In genomic region chr8:70376275-70376741, GRCm38 (mm10) we compare ENCODE assay signal across 9 mouse cellular contexts. TPM values are rescaled to one million over a fixed set of nuclear protein-coding genes. Genes with fewer than 3 reads are reported as not detected.
A peak's percentile ranks its signal among the peaks of the same experiment; 100 is the strongest.
DNase-seq lines count a peak whose midpoint lies in the region; ATAC-seq and TF ChIP-seq lines count a peak whose summit lies in the region.
"Had no signal": no experiment of that assay in that cellular context is flagged by ENCODE, and none has a peak within 500 bp of the region (broad histone marks: within the 10 kb centered on the region; RNA-seq: fewer than 3 reads in every experiment).

No protein-coding gene starts in this region.

- H3K4me2 ChIP-seq in heart, embryonic 11.5 days, result peak overlapping the region; percentile 39
- peak overlapping the region; percentile 7; the same call in 1 of the 2 replicates for H3K4me2 ChIP-seq in hindbrain, embryonic 14.5 days (replicated peaks)

- in situ Hi-C loops in ES-E14 (cut with MboI; ENCODE audit: low sequenced_read_pairs in 2 of 2, unreplicated experiment in 2 of 2), result no loop called here

- peak overlapping the region; percentile 28 for H3K4me3 ChIP-seq in heart, embryonic 11.5 days (ENCODE audit: low read depth, low read length)
- peak overlapping the region; percentile 17 to 26; a peak in 2 of 4 replicates for H3K4me3 ChIP-seq in ES-E14 (ENCODE audit: insufficient read depth in 1 of 2, low read depth in 1 of 2, low read length in 2 of 2, poor library complexity in 1 of 2, severe bottlenecking in 1 of 2)
- H3K4me3 ChIP-seq in hindbrain, embryonic 14.5 days (replicated peaks; ENCODE audit: low read length), result peak overlapping the region; percentile 5; the same call in 1 of the 2 replicates

- intact Hi-C loops in left cerebral cortex, postnatal 36 days (cut with DNase I), result no loop called here

- WGBS in heart, embryonic 11.5 days (ENCODE audit: insufficient replicate concordance), result 8% methylated on average over 37 of the region's 37 CpGs
- 8% methylated on average over 37 of the region's 37 CpGs for WGBS in hindbrain, embryonic 14.5 days

- peaks cover 80% of the 10 kb centered on the region for H3K27me3 ChIP-seq in heart, embryonic 11.5 days (ENCODE audit: control insufficient read depth, insufficient read depth, low read length)
- H3K27me3 ChIP-seq in hindbrain, embryonic 14.5 days (ENCODE audit: control insufficient read depth, insufficient read depth, low read length), result peaks cover 82% of the 10 kb centered on the region
- H3K27me3 ChIP-seq: Patski had no signal

- peaks cover 22% of the 10 kb centered on the region for H3K4me1 ChIP-seq in heart, embryonic 11.5 days (ENCODE audit: control insufficient read depth, insufficient read depth, low read length)
- peaks cover 0 to 20% of the 10 kb centered on the region in 2 experiments; a peak in 1 of 4 replicates for H3K4me1 ChIP-seq in ES-E14 (ENCODE audit: control insufficient read depth in 2 of 2, insufficient read depth in 2 of 2, low read length in 2 of 2, poor library complexity in 1 of 2)
- H3K4me1 ChIP-seq in hindbrain, embryonic 14.5 days (replicated peaks; ENCODE audit: control insufficient read depth, insufficient read depth, low read length), result peaks cover 9% of the 10 kb centered on the region

- H3K27ac ChIP-seq in heart, embryonic 11.5 days (ENCODE audit: low read depth, low read length), result no peak overlapping the region
- H3K27ac ChIP-seq in ES-E14 (ENCODE audit: insufficient read depth, low read depth, low read length, poor library complexity, severe bottlenecking), result no peak overlapping the region
- H3K27ac ChIP-seq in hindbrain, embryonic 14.5 days, result no peak overlapping the region

- no peaks in the 10 kb centered on the region for H3K36me3 ChIP-seq in heart, embryonic 11.5 days (ENCODE audit: control insufficient read depth, insufficient read depth, low read length)
- no peaks in the 10 kb centered on the region for H3K36me3 ChIP-seq in ES-E14 (ENCODE audit: control insufficient read depth, insufficient read depth, low read length, poor library complexity, severe bottlenecking)
- H3K36me3 ChIP-seq in hindbrain, embryonic 14.5 days (replicated peaks; ENCODE audit: control insufficient read depth, insufficient read depth), result 0 out of 2 replicates have a peak, but pooled peaks cover 3% of the 10 kb centered on the region

- ATAC-seq in heart, embryonic 11.5 days (replicated peaks; ENCODE audit: insufficient number of reproducible peaks, low FRiP score, low TSS enrichment), result no peak
- no peak for ATAC-seq in hindbrain, embryonic 14.5 days (ENCODE audit: low FRiP score)
- peak; percentile 9; the same call in 1 of the 2 replicates for ATAC-seq in megakaryocyte, adult 5-6 weeks (ENCODE audit: poor library complexity, severe bottlenecking)
- ATAC-seq: Patski had no signal

- no peak for DNase-seq in heart, adult 18-20 months
- DNase-seq in ES-E14 (ENCODE audit: low read depth, low spot score), result no peak
- DNase-seq in hindbrain, embryonic 14.5 days (ENCODE audit: low spot score), result no peak
- DNase-seq in adrenal gland, postnatal 4 days (ENCODE audit: low spot score in 2 of 2), result no peak
- DNase-seq in left cerebral cortex, postnatal 36 days (ENCODE audit: low spot score in 2 of 2), result no peak
- DNase-seq in layer of hippocampus, postnatal 36 days, result no peak

- no peak overlapping the region for H3K9ac ChIP-seq in heart, embryonic 11.5 days (ENCODE audit: low read depth, low read length)
- no peak overlapping the region for H3K9ac ChIP-seq in ES-E14 (ENCODE audit: insufficient read depth, low read depth, low read length, poor library complexity, severe bottlenecking)
- H3K9ac ChIP-seq in hindbrain, embryonic 14.5 days, result no peak overlapping the region

- H3K9me3 ChIP-seq in heart, embryonic 11.5 days (replicated peaks; ENCODE audit: control insufficient read depth, low read length), result no peaks in the 10 kb centered on the region
- no peaks in the 10 kb centered on the region for H3K9me3 ChIP-seq in ES-E14 (ENCODE audit: control insufficient read depth, insufficient read depth, low read depth, low read length)
- H3K9me3 ChIP-seq in hindbrain, embryonic 14.5 days (ENCODE audit: control insufficient read depth, low read length), result no peaks in the 10 kb centered on the region

TF ChIP-seq in ES-E14, 5 proteins besides CTCF, POLR2A, EP300 and RAD21:
- no peak for TF ChIP-seq ZNF384 (IDR thresholded peaks at IDR 0.05; ENCODE audit: low read depth, low read length)
- no peak for TF ChIP-seq MAFK (IDR thresholded peaks at IDR 0.05; ENCODE audit: insufficient read depth, low read depth, low read length)
- TF ChIP-seq ZC3H11A (IDR thresholded peaks at IDR 0.05; ENCODE audit: borderline replicate concordance, low read depth, low read length), result no peak
- no peak for TF ChIP-seq HCFC1 (IDR thresholded peaks at IDR 0.05; ENCODE audit: borderline replicate concordance, insufficient read depth, low read length)
- no peak for TF ChIP-seq CHD2 (IDR thresholded peaks at IDR 0.05; ENCODE audit: low read depth, low read length)

RNA-seq across cellular contexts. Expression of gene Comp, which starts 3.0 kb away (rescaled TPM):
- polyA plus RNA-seq in heart, embryonic 11.5 days (2014; fragmentation: Nextera tagmentation; extraction: Ambion mirVana), result 1.1 and 2.2 TPM in 2 replicates
- total RNA-seq in heart, adult 18-20 months (2021), result 1 to 10 TPM; 5.1 to 6.6 TPM
- 1.2 and 1.4 TPM in 2 replicates for total RNA-seq in ES-E14 (2012; rRNA removed)
- polyA plus RNA-seq in hindbrain, embryonic 14.5 days (2014; fragmentation: Nextera tagmentation; extraction: Ambion mirVana), result 0.10 and 0.27 TPM in 2 replicates
- total RNA-seq in megakaryocyte, adult 5-6 weeks (2015), result not detected in 2 replicates
- total RNA-seq in megakaryocyte, adult 5-6 weeks (2017), result 0.12 TPM in 1 of 2 replicates, not detected in the other
- total RNA-seq in adrenal gland, postnatal 4 days (2021), result 1 to 10 TPM in 1 of 2 experiments, under 1 TPM in 1; 0.28 to 1.0 TPM
- total RNA-seq in left cerebral cortex, postnatal 36 days (2021), result under 1 TPM; 0.25 to 0.88 TPM
- under 1 TPM; 0.32 to 0.91 TPM for total RNA-seq in layer of hippocampus, postnatal 36 days (2021)

RNA-seq across cellular contexts. Expression of gene Upf1, which starts 23.2 kb away (rescaled TPM):
- polyA plus RNA-seq in heart, embryonic 11.5 days (2014; fragmentation: Nextera tagmentation; extraction: Ambion mirVana), result 14.0 and 17.2 TPM in 2 replicates
- total RNA-seq in heart, adult 18-20 months (2021), result 10 to 100 TPM; 46.1 to 46.8 TPM
- 54.7 and 57.6 TPM in 2 replicates for total RNA-seq in ES-E14 (2012; rRNA removed)
- polyA plus RNA-seq in hindbrain, embryonic 14.5 days (2014; fragmentation: Nextera tagmentation; extraction: Ambion mirVana), result 17.3 and 17.9 TPM in 2 replicates
- 10.9 and 11.7 TPM in 2 replicates for total RNA-seq in megakaryocyte, adult 5-6 weeks (2015)
- total RNA-seq in megakaryocyte, adult 5-6 weeks (2017), result 24.4 and 30.7 TPM in 2 replicates
- total RNA-seq in adrenal gland, postnatal 4 days (2021), result 10 to 100 TPM; 52.5 to 56.1 TPM
- 10 to 100 TPM; 59.2 to 66.3 TPM for total RNA-seq in left cerebral cortex, postnatal 36 days (2021)
- 10 to 100 TPM; 70.4 to 72.6 TPM for total RNA-seq in layer of hippocampus, postnatal 36 days (2021)

RNA-seq across cellular contexts. Expression of gene Gdf1, which starts 46.7 kb away (rescaled TPM):
- polyA plus RNA-seq in heart, embryonic 11.5 days (2014; fragmentation: Nextera tagmentation; extraction: Ambion mirVana), result 1.7 and 1.9 TPM in 2 replicates
- under 1 TPM in 1 of 2 experiments, not detected in 1; 0.28 TPM for total RNA-seq in heart, adult 18-20 months (2021)
- 7.5 and 24.5 TPM in 2 replicates for total RNA-seq in ES-E14 (2012; rRNA removed)
- 0.23 and 3.2 TPM in 2 replicates for polyA plus RNA-seq in hindbrain, embryonic 14.5 days (2014; fragmentation: Nextera tagmentation; extraction: Ambion mirVana)
- not detected in 2 replicates for total RNA-seq in megakaryocyte, adult 5-6 weeks (2015)
- not detected in 2 replicates for total RNA-seq in megakaryocyte, adult 5-6 weeks (2017)
- 1 to 10 TPM in 1 of 2 experiments, under 1 TPM in 1; 0.34 to 1.3 TPM for total RNA-seq in adrenal gland, postnatal 4 days (2021)
- total RNA-seq in left cerebral cortex, postnatal 36 days (2021), result 10 to 100 TPM; 15.3 to 23.7 TPM
- total RNA-seq in layer of hippocampus, postnatal 36 days (2021), result 10 to 100 TPM; 11.2 to 18.7 TPM
